Mouse (Mus musculus): Measurements from ENCODE around the gene Osm. TPM values are rescaled to one million over a fixed set of nuclear protein-coding genes. Genes with fewer than 3 reads are reported as not detected.

The Osm gene
- polyA plus RNA-seq, 1 experiment from 2014 or later = not detected

GRCm38 (mm10) chr11:4202995-4203704, 33.1 kb upstream of the Osm start:
- H3K4me3 ChIP-seq = no peak overlapping the region
- no peaks in the 10 kb centered on the region for H3K27me3 ChIP-seq
- peaks cover 13% of the 10 kb centered on the region for H3K4me1 ChIP-seq
- WGBS = 83% methylated on average over 12 of the region's 12 CpGs
- no peaks in the 10 kb centered on the region for H3K9me3 ChIP-seq
- H3K27ac ChIP-seq = no peak overlapping the region
- H3K4me2 ChIP-seq = no peak overlapping the region
- no peak overlapping the region for H3K9ac ChIP-seq
- peaks cover 28% of the 10 kb centered on the region for H3K36me3 ChIP-seq
- no peak for ATAC-seq (ENCODE audit: insufficient number of reproducible peaks, insufficient read depth, low FRiP score, low TSS enrichment, low read depth)

- 55% methylated on average over 2 of the region's 2 CpGs for WGBS
- no peaks in the 10 kb centered on the region for H3K27me3 ChIP-seq
- no peak overlapping the region for H3K27ac ChIP-seq
- H3K4me1 ChIP-seq = peaks cover 13% of the 10 kb centered on the region
- no peaks in the 10 kb centered on the region for H3K9me3 ChIP-seq
- no peak overlapping the region for H3K4me2 ChIP-seq
- peaks cover 33% of the 10 kb centered on the region for H3K36me3 ChIP-seq
- no peak overlapping the region for H3K4me3 ChIP-seq
- H3K9ac ChIP-seq = no peak overlapping the region
- ATAC-seq (ENCODE audit: insufficient number of reproducible peaks, insufficient read depth, low FRiP score, low TSS enrichment, low read depth) = no peak
Observed at GRCm38 (mm10) chr11:4203705-4204074, 32.5 kb upstream of the Osm start.

GRCm38 (mm10) chr11:4205097-4205655, 31.0 kb upstream of the Osm start:
- Histone ChIP-seq H3K9me3 (no peaks in the 10 kb centered on the region), H3K4me1 (peaks cover 6% of the 10 kb centered on the region; the same call in 1 of the 2 replicates), H3K27me3 (no peaks in the 10 kb centered on the region), H3K4me3 (no peak overlapping the region), H3K36me3 (peaks cover 47% of the 10 kb centered on the region), H3K27ac (no peak overlapping the region), H3K4me2 (no peak overlapping the region), H3K9ac (no peak overlapping the region)
- ATAC-seq (ENCODE audit: insufficient number of reproducible peaks, insufficient read depth, low FRiP score, low TSS enrichment, low read depth) = no peak
- WGBS = 83% methylated on average over 5 of the region's 5 CpGs

- peaks cover 6% of the 10 kb centered on the region; the same call in 1 of the 2 replicates for H3K4me1 ChIP-seq
- no peak overlapping the region for H3K27ac ChIP-seq
- H3K9ac ChIP-seq = no peak overlapping the region
- no peaks in the 10 kb centered on the region for H3K27me3 ChIP-seq
- no peak for ATAC-seq (ENCODE audit: insufficient number of reproducible peaks, insufficient read depth, low FRiP score, low TSS enrichment, low read depth)
- H3K4me3 ChIP-seq = no peak overlapping the region
- H3K4me2 ChIP-seq = no peak overlapping the region
- H3K36me3 ChIP-seq = peaks cover 55% of the 10 kb centered on the region
- 91% methylated on average over 7 of the region's 7 CpGs for WGBS
- H3K9me3 ChIP-seq = no peaks in the 10 kb centered on the region
Observed at GRCm38 (mm10) chr11:4205951-4206350, 30.3 kb upstream of the Osm start.

GRCm38 (mm10) chr11:4206563-4206962, 29.7 kb upstream of the Osm start:
- H3K4me3 ChIP-seq = no peak overlapping the region
- H3K4me1 ChIP-seq = peaks cover 6% of the 10 kb centered on the region; the same call in 1 of the 2 replicates
- H3K36me3 ChIP-seq = peaks cover 60% of the 10 kb centered on the region
- H3K4me2 ChIP-seq = no peak overlapping the region
- 74% methylated on average over 6 of the region's 6 CpGs for WGBS
- H3K9ac ChIP-seq = no peak overlapping the region
- ATAC-seq (ENCODE audit: insufficient number of reproducible peaks, insufficient read depth, low FRiP score, low TSS enrichment, low read depth) = no peak
- H3K9me3 ChIP-seq = no peaks in the 10 kb centered on the region
- H3K27ac ChIP-seq = no peak overlapping the region
- no peaks in the 10 kb centered on the region for H3K27me3 ChIP-seq

GRCm38 (mm10) chr11:4207655-4208054, 28.6 kb upstream of the Osm start:
- ATAC-seq (ENCODE audit: insufficient number of reproducible peaks, insufficient read depth, low FRiP score, low TSS enrichment, low read depth) = no peak
- Histone ChIP-seq H3K27me3 (no peaks in the 10 kb centered on the region), H3K4me1 (peaks cover 3% of the 10 kb centered on the region; the same call in 1 of the 2 replicates), H3K4me3 (no peak overlapping the region), H3K27ac (no peak overlapping the region), H3K9ac (no peak overlapping the region), H3K4me2 (no peak overlapping the region), H3K36me3 (peaks cover 71% of the 10 kb centered on the region), H3K9me3 (no peaks in the 10 kb centered on the region)
- 88% methylated on average over 9 of the region's 9 CpGs for WGBS

GRCm38 (mm10) chr11:4209556-4209955, 26.7 kb upstream of the Osm start:
- Histone ChIP-seq H3K4me1 (no peaks in the 10 kb centered on the region), H3K9ac (no peak overlapping the region), H3K27ac (no peak overlapping the region), H3K36me3 (peaks cover 90% of the 10 kb centered on the region), H3K9me3 (no peaks in the 10 kb centered on the region), H3K4me3 (no peak overlapping the region), H3K4me2 (no peak overlapping the region), H3K27me3 (no peaks in the 10 kb centered on the region)
- 70% methylated on average over 5 of the region's 5 CpGs for WGBS
- ATAC-seq (ENCODE audit: insufficient number of reproducible peaks, insufficient read depth, low FRiP score, low TSS enrichment, low read depth) = no peak

- no peaks in the 10 kb centered on the region for H3K27me3 ChIP-seq
- no peak overlapping the region for H3K4me2 ChIP-seq
- 89% methylated on average over 1 of the region's 1 CpGs for WGBS
- no peak overlapping the region for H3K9ac ChIP-seq
- no peaks in the 10 kb centered on the region for H3K4me1 ChIP-seq
- no peak overlapping the region for H3K4me3 ChIP-seq
- H3K9me3 ChIP-seq = no peaks in the 10 kb centered on the region
- peaks cover 98% of the 10 kb centered on the region for H3K36me3 ChIP-seq
- no peak for ATAC-seq (ENCODE audit: insufficient number of reproducible peaks, insufficient read depth, low FRiP score, low TSS enrichment, low read depth)
- H3K27ac ChIP-seq = no peak overlapping the region
Observed at GRCm38 (mm10) chr11:4210786-4211185, 25.4 kb upstream of the Osm start.

- H3K36me3 ChIP-seq = peaks cover 80% of the 10 kb centered on the region
- no peak overlapping the region for H3K27ac ChIP-seq
- no peak overlapping the region for H3K4me3 ChIP-seq
- 0 out of 2 replicates have a peak, but pooled peaks cover 7% of the 10 kb centered on the region for H3K4me1 ChIP-seq
- ATAC-seq (ENCODE audit: insufficient number of reproducible peaks, insufficient read depth, low FRiP score, low TSS enrichment, low read depth) = no peak
- peaks cover 8% of the 10 kb centered on the region for H3K27me3 ChIP-seq
- WGBS = 89% methylated on average over 10 of the region's 10 CpGs
- no peak overlapping the region for H3K9ac ChIP-seq
- H3K4me2 ChIP-seq = no peak overlapping the region
- H3K9me3 ChIP-seq = no peaks in the 10 kb centered on the region
Observed at GRCm38 (mm10) chr11:4213107-4213506, 23.1 kb upstream of the Osm start.

- H3K9me3 ChIP-seq = no peaks in the 10 kb centered on the region
- no peak for ATAC-seq (ENCODE audit: insufficient number of reproducible peaks, insufficient read depth, low FRiP score, low TSS enrichment, low read depth)
- peaks cover 66% of the 10 kb centered on the region for H3K36me3 ChIP-seq
- no peak overlapping the region for H3K27ac ChIP-seq
- WGBS = 92% methylated on average over 14 of the region's 14 CpGs
- no peak overlapping the region for H3K4me3 ChIP-seq
- peaks cover 22% of the 10 kb centered on the region for H3K27me3 ChIP-seq
- H3K4me2 ChIP-seq = no peak overlapping the region
- no peak overlapping the region for H3K9ac ChIP-seq
- H3K4me1 ChIP-seq = peaks cover 20% of the 10 kb centered on the region
Observed at GRCm38 (mm10) chr11:4214572-4214971, 21.6 kb upstream of the Osm start.

GRCm38 (mm10) chr11:4215061-4215460, 21.2 kb upstream of the Osm start:
- Histone ChIP-seq H3K9me3 (no peaks in the 10 kb centered on the region), H3K4me3 (no peak overlapping the region), H3K4me2 (no peak overlapping the region), H3K9ac (no peak overlapping the region), H3K4me1 (peaks cover 20% of the 10 kb centered on the region), H3K27ac (no peak overlapping the region), H3K27me3 (peaks cover 24% of the 10 kb centered on the region), H3K36me3 (peaks cover 61% of the 10 kb centered on the region)
- 87% methylated on average over 10 of the region's 10 CpGs for WGBS
- no peak for ATAC-seq (ENCODE audit: insufficient number of reproducible peaks, insufficient read depth, low FRiP score, low TSS enrichment, low read depth)

GRCm38 (mm10) chr11:4216248-4217000, 19.8 kb upstream of the Osm start:
- no peak for ATAC-seq (ENCODE audit: insufficient number of reproducible peaks, insufficient read depth, low FRiP score, low TSS enrichment, low read depth)
- 72% methylated on average over 9 of the region's 9 CpGs for WGBS

More at GRCm38 (mm10) chr11:4216248-4217000, 19.8 kb upstream of the Osm start:
- Histone ChIP-seq H3K4me2 (no peak overlapping the region), H3K27ac (peak overlapping the region; percentile 77), H3K27me3 (peaks cover 26% of the 10 kb centered on the region), H3K36me3 (peaks cover 49% of the 10 kb centered on the region), H3K9me3 (no peaks in the 10 kb centered on the region), H3K4me3 (no peak overlapping the region), H3K4me1 (peaks cover 20% of the 10 kb centered on the region), H3K9ac (no peak overlapping the region)

All from embryonic facial prominence, embryonic 13.5 days (tissue).